8 mouse cellular contexts compared by ENCODE assay signal in genomic region chr19:7134631-7135091, GRCm38 (mm10). TPM values are rescaled to one million over a fixed set of nuclear protein-coding genes. Genes with fewer than 3 reads are reported as not detected.
DNase-seq lines count a peak whose midpoint lies in the region; ATAC-seq and TF ChIP-seq lines count a peak whose summit lies in the region.

No protein-coding gene starts in this region.

- ATAC-seq in midbrain, postnatal 0 days (ENCODE audit: low FRiP score) = no peak
- no peak for ATAC-seq in intestine, embryonic 14.5 days (replicated peaks; ENCODE audit: low FRiP score, low TSS enrichment, low read depth)
- peak; percentile 42 for ATAC-seq in liver, embryonic 13.5 days (ENCODE audit: low read depth)
- ATAC-seq in megakaryocyte, adult 5-6 weeks (ENCODE audit: poor library complexity, severe bottlenecking) = no peak

- peaks cover 90% of the 10 kb centered on the region for H3K27me3 ChIP-seq in midbrain, embryonic 10.5 days (ENCODE audit: low read depth, poor library complexity, severe bottlenecking)
- H3K27me3 ChIP-seq in midbrain, postnatal 0 days (ENCODE audit: insufficient read depth, low read length) = no peaks in the 10 kb centered on the region
- H3K27me3 ChIP-seq in intestine, embryonic 14.5 days (replicated peaks; ENCODE audit: control insufficient read depth, insufficient read depth, low read length) = no peaks in the 10 kb centered on the region
- peaks cover 65% of the 10 kb centered on the region for H3K27me3 ChIP-seq in liver, embryonic 13.5 days

- no peak overlapping the region for H3K9ac ChIP-seq in midbrain, postnatal 0 days (replicated peaks; ENCODE audit: low read length, poor library complexity, severe bottlenecking)
- H3K9ac ChIP-seq in intestine, embryonic 14.5 days (ENCODE audit: low read length) = no peak overlapping the region
- no peak overlapping the region for H3K9ac ChIP-seq in liver, embryonic 13.5 days

- DNase-seq in midbrain, embryonic 10.5 days (ENCODE audit: low spot score) = peak; percentile 75
- no peak for DNase-seq in midbrain, postnatal 0 days (ENCODE audit: low spot score)
- peak; percentile 54 for DNase-seq in gastrocnemius, postnatal 10 days
- no peak for DNase-seq in intestine, embryonic 14.5 days (ENCODE audit: low spot score)
- no peak for DNase-seq in liver, embryonic 13.5 days
- DNase-seq in adrenal gland, postnatal 36 days = no peak
- no peak for DNase-seq in spleen, adult 12 weeks (ENCODE audit: low spot score)

- H3K36me3 ChIP-seq in midbrain, embryonic 10.5 days = no peaks in the 10 kb centered on the region
- H3K36me3 ChIP-seq in midbrain, postnatal 0 days (ENCODE audit: insufficient read depth, low read length) = no peaks in the 10 kb centered on the region
- H3K36me3 ChIP-seq in intestine, embryonic 14.5 days (ENCODE audit: control insufficient read depth, insufficient read depth, low read length) = no peaks in the 10 kb centered on the region
- no peaks in the 10 kb centered on the region for H3K36me3 ChIP-seq in liver, embryonic 13.5 days

- 6% methylated on average over 17 of the region's 17 CpGs for WGBS in midbrain, embryonic 10.5 days
- 22% methylated on average over 17 of the region's 17 CpGs for WGBS in midbrain, postnatal 0 days
- 21% methylated on average over 17 of the region's 17 CpGs for WGBS in intestine, embryonic 14.5 days
- 33% methylated on average over 17 of the region's 17 CpGs for WGBS in liver, embryonic 13.5 days (ENCODE audit: insufficient replicate concordance)

- TF ChIP-seq CTCF in midbrain, postnatal 0 days (IDR thresholded peaks at IDR 0.05) = no peak

- H3K4me3 ChIP-seq in midbrain, embryonic 10.5 days = peak overlapping the region; percentile 30
- no peak overlapping the region for H3K4me3 ChIP-seq in midbrain, postnatal 0 days (ENCODE audit: low read depth, low read length)
- no peak overlapping the region for H3K4me3 ChIP-seq in intestine, embryonic 14.5 days (ENCODE audit: low read depth, low read length)
- H3K4me3 ChIP-seq in liver, embryonic 13.5 days (replicated peaks) = no peak overlapping the region

- H3K9me3 ChIP-seq in midbrain, embryonic 10.5 days (replicated peaks) = no peaks in the 10 kb centered on the region
- no peaks in the 10 kb centered on the region for H3K9me3 ChIP-seq in midbrain, postnatal 0 days (ENCODE audit: low read length)
- H3K9me3 ChIP-seq in intestine, embryonic 14.5 days (ENCODE audit: control insufficient read depth, low read length) = no peaks in the 10 kb centered on the region
- no peaks in the 10 kb centered on the region for H3K9me3 ChIP-seq in liver, embryonic 13.5 days (replicated peaks)

- no peak overlapping the region for H3K4me2 ChIP-seq in midbrain, postnatal 0 days (ENCODE audit: low read depth, low read length, poor library complexity, severe bottlenecking)
- 0 out of 2 replicates have a peak overlapping the region, but pooled peaks have one; percentile 5 for H3K4me2 ChIP-seq in intestine, embryonic 14.5 days (ENCODE audit: low read length)
- no peak overlapping the region for H3K4me2 ChIP-seq in liver, embryonic 13.5 days

- H3K4me1 ChIP-seq in midbrain, embryonic 10.5 days = peaks cover 100% of the 10 kb centered on the region
- H3K4me1 ChIP-seq in midbrain, postnatal 0 days (ENCODE audit: insufficient read depth, low read length) = peaks cover 26% of the 10 kb centered on the region; the same call in 1 of the 2 replicates
- peaks cover 45% of the 10 kb centered on the region for H3K4me1 ChIP-seq in intestine, embryonic 14.5 days (replicated peaks; ENCODE audit: control insufficient read depth, insufficient read depth, low read length)
- peaks cover 30% of the 10 kb centered on the region for H3K4me1 ChIP-seq in liver, embryonic 13.5 days (replicated peaks)

- H3K27ac ChIP-seq in midbrain, embryonic 10.5 days (replicated peaks) = peak overlapping the region; percentile 85
- H3K27ac ChIP-seq in midbrain, postnatal 0 days (ENCODE audit: low read depth, low read length) = no peak overlapping the region
- H3K27ac ChIP-seq in intestine, embryonic 14.5 days (ENCODE audit: low read depth) = peak overlapping the region; percentile 62
- H3K27ac ChIP-seq in liver, embryonic 13.5 days = peak overlapping the region; percentile 32; the same call in 1 of the 2 replicates

RNA-seq across cellular contexts. Expression of gene Flrt1, which starts 29.1 kb away (rescaled TPM):
- polyA plus RNA-seq in midbrain, embryonic 10.5 days (2016; fragmentation: Nextera tagmentation; extraction: Ambion mirVana) = 6.0 and 7.5 TPM in 2 replicates
- total RNA-seq in midbrain, postnatal 0 days (2014; rRNA removed) = 9.9 and 11.4 TPM in 2 replicates
- polyA plus RNA-seq in midbrain, postnatal 0 days (2015; fragmentation: Nextera tagmentation; extraction: Ambion mirVana) = 9.8 and 11.9 TPM in 2 replicates
- total RNA-seq in gastrocnemius, postnatal 10 days (2021) = under 1 TPM; 0.61 to 0.99 TPM
- 3.6 TPM in 2 replicates for polyA plus RNA-seq in intestine, embryonic 14.5 days (2014; fragmentation: Nextera tagmentation; extraction: Ambion mirVana)
- polyA plus RNA-seq in liver, embryonic 13.5 days (2015; fragmentation: Nextera tagmentation; extraction: Ambion mirVana) = 0.14 and 0.17 TPM in 2 replicates
- not detected in 2 replicates for total RNA-seq in megakaryocyte, adult 5-6 weeks (2015)
- total RNA-seq in megakaryocyte, adult 5-6 weeks (2017) = not detected in 2 replicates
- 1 to 10 TPM; 1.3 to 4.0 TPM for total RNA-seq in adrenal gland, postnatal 36 days (2021)

Comparison
In these comparisons a context has a peak if more than half of its experiments do, and no peak if none do; other contexts are left out.
1. DNase-seq: peak in midbrain, embryonic 10.5 days (single experiment) and gastrocnemius, postnatal 10 days (single experiment); none in midbrain, postnatal 0 days (single experiment), intestine, embryonic 14.5 days (single experiment), liver, embryonic 13.5 days (single experiment), adrenal gland, postnatal 36 days (0 of 2) and spleen, adult 12 weeks (single experiment).